Mouse (Mus musculus) forebrain, postnatal 0 days (tissue): ENCODE data around the gene Ccdc149. TPM values are rescaled to one million over a fixed set of nuclear protein-coding genes. Genes with fewer than 3 reads are reported as not detected.
A peak's percentile ranks its signal among the peaks of the same experiment; 100 is the strongest.

Source experiments
- ATAC-seq: fragments of 200-750 bp; cut with Nextera tagmentation; 2 replicates; pipeline ENCODE4 v1.8.0; 2017; ENCODE audit warnings: mild to moderate bottlenecking, moderate library complexity
- DNase-seq: peaks from one replicate; pipeline ENCODE4 v3.0.0-alpha.2; 2015
- H3K27ac ChIP-seq: fragments of 300-500 bp; sonication (generic); 2 replicates; pipeline ENCODE4 v1.5.1; 2014; ENCODE audit warnings: low read depth, mild to moderate bottlenecking, antibody characterized with exemption, low read length, moderate library complexity, mixed read lengths
- H3K27me3 ChIP-seq: fragments of 300-500 bp; sonication (generic); 2 replicates; pipeline ENCODE4 v1.6.1; 2014; ENCODE audit warnings: mild to moderate bottlenecking, low read length, mixed read lengths; ENCODE audit not compliant: insufficient read depth
- H3K36me3 ChIP-seq: fragments of 300-500 bp; sonication (generic); 2 replicates; pipeline ENCODE4 v1.6.1; 2014; ENCODE audit warnings: mild to moderate bottlenecking, moderate library complexity; ENCODE audit not compliant: insufficient read depth
- H3K4me1 ChIP-seq: fragments of 300-500 bp; sonication (generic); 2 replicates; pipeline ENCODE4 v1.6.1; 2014; ENCODE audit warnings: antibody characterized with exemption; ENCODE audit not compliant: insufficient read depth
- H3K4me2 ChIP-seq: fragments of 300-500 bp; sonication (generic); 2 replicates; pipeline ENCODE4 v1.6.1; 2014; ENCODE audit warnings: low read depth, mild to moderate bottlenecking, moderate library complexity
- H3K4me3 ChIP-seq: fragments of 300-500 bp; sonication (generic); 2 replicates; pipeline ENCODE4 v1.5.1; 2014; ENCODE audit warnings: low read depth, low read length, mixed read lengths
- H3K9ac ChIP-seq: fragments of 300-500 bp; sonication (generic); 2 replicates; pipeline ENCODE4 v1.6.1; 2014; ENCODE audit warnings: mild to moderate bottlenecking
- H3K9me3 ChIP-seq: fragments of 300-500 bp; sonication (generic); 2 replicates; pipeline ENCODE4 v1.6.1; 2016; ENCODE audit warnings: low read length
- CTCF ChIP-seq: sonication (generic); IDR thresholded peaks from 2 replicates; pipeline ENCODE4 v1.5.1; 2016; ENCODE audit warnings: antibody characterized with exemption, control low read depth, low read depth
- WGBS: fragments of 180-500 bp; shearing (Covaris S2); extraction: QIAGEN DNeasy Blood & Tissue Kit; methylation state at CpG from one replicate; pipeline ENCODE4 v1.1.7; 2014; 5-methylcytosine and 5-hydroxymethylcytosine counted together
- polyA plus RNA-seq: library from polyadenylated mRNA; unstranded; fragments of >200 nt; fragmentation: Nextera tagmentation; extraction: Ambion mirVana; gene quantifications from 2 replicates; pipeline ENCODE4 v1.2.1, GENCODE M21; 2015
- total RNA-seq: library from RNA; depleted of rRNA; stranded (reverse); fragments of >200 nt; gene quantifications from 2 replicates; pipeline ENCODE4 v1.2.3, GENCODE M21; 2014; rRNA removed

The Ccdc149 gene
- total and polyA plus RNA-seq, 2 experiments from 2014 or later = 16.0 to 21.4 TPM

GRCm38 (mm10) chr5:52332120-52332519 lies 139.2 kb downstream of the Ccdc149 start:
- Histone ChIP-seq H3K27ac (no peak overlapping the region), H3K4me3 (no peak overlapping the region), H3K9ac (no peak overlapping the region), H3K27me3 (no peaks in the 10 kb centered on the region), H3K4me1 (no peaks in the 10 kb centered on the region), H3K9me3 (no peaks in the 10 kb centered on the region), H3K36me3 (no peaks in the 10 kb centered on the region), H3K4me2 (no peak overlapping the region)
- peak; percentile 71 for ATAC-seq
- WGBS = 15% methylated on average over 8 of the region's 8 CpGs
- DNase-seq = no peak
- no peak for TF ChIP-seq CTCF

Other genes with a start within 250 kb of the Ccdc149 start
- gene Sod3, start 107.7 kb downstream of the Ccdc149 start, total RNA-seq = 1.8 and 2.0 TPM in 2 replicates
- 3.5 and 4.2 TPM in 2 replicates for gene Sod3, start 107.7 kb downstream of the Ccdc149 start, polyA plus RNA-seq
- 14.6 and 15.1 TPM in 2 replicates for gene Lgi2, start 94.9 kb upstream of the Ccdc149 start, total RNA-seq
- gene Lgi2, start 94.9 kb upstream of the Ccdc149 start, polyA plus RNA-seq = 4.3 and 6.1 TPM in 2 replicates
- gene Sepsecs, start 198.2 kb upstream of the Ccdc149 start, total RNA-seq = 8.4 and 15.6 TPM in 2 replicates
- gene Sepsecs, start 198.2 kb upstream of the Ccdc149 start, polyA plus RNA-seq = 3.2 and 4.2 TPM in 2 replicates